Mouse (Mus musculus) embryonic stem cell, embryonic (primary cell): ENCODE results near the gene Taar5.

Source experiments
- CTCF ChIA-PET, 4 experiments: fragments of 300-600 bp in 2 of 4; fragments of 350-600 bp in 2 of 4; sonication (Branson Sonifier 250); formaldehyde crosslinking; loops; one replicate each; lab custom pipeline; 2022; ENCODE audit warnings: inconsistent platforms in 2 of 4; lab: Charles Lee
- POLR2A ChIA-PET, 4 experiments: fragments of 300-600 bp in 2 of 4; fragments of 350-600 bp in 2 of 4; sonication (Branson Sonifier 250); formaldehyde crosslinking; loops; one replicate each; lab custom pipeline; 2022; ENCODE audit warnings: antibody characterized with exemption in 4 of 4, inconsistent platforms in 1 of 4; lab: Charles Lee

Taar5 gene

GRCm38 (mm10) chr10:23970656-23971165, at the start of gene Taar5:
Gene Taar5, plus strand, starts transcription at chr10:23970706.
- POLR2A ChIA-PET = no interaction called here
- CTCF ChIA-PET = interaction anchor here in 2 of 4 experiments (1.0 kb wide), 2 partner anchors 9 kb away, joined by 5 read pairs; no protein-coding TSS in a partner anchor

- ChIA-PET CTCF (no interaction called here), POLR2A (no interaction called here)
Observed at GRCm38 (mm10) chr10:23922468-23922867, 48.0 kb upstream of the Taar5 start.

- ChIA-PET CTCF (no interaction called here), POLR2A (no interaction called here)
Observed at GRCm38 (mm10) chr10:23923941-23924340, 46.6 kb upstream of the Taar5 start.

- POLR2A ChIA-PET = interaction anchor here in 2 of 4 experiments (0.9 to 1.3 kb wide), 3 partner anchors 52 to 147 kb away, joined by 3 read pairs; no protein-coding TSS in a partner anchor
- CTCF ChIA-PET = interaction anchor here in 3 of 4 experiments (0.5 to 1.6 kb wide), 3 partner anchors 194 to 671 kb away, joined by 3 to 5 read pairs (median 3); no protein-coding TSS in a partner anchor
Observed at GRCm38 (mm10) chr10:23937613-23938012, 32.9 kb upstream of the Taar5 start.

GRCm38 (mm10) chr10:23938312-23938711, 32.2 kb upstream of the Taar5 start, which contains the start of gene Taar2:
Gene Taar2, plus strand, starts transcription at chr10:23938572.
- CTCF ChIA-PET = interaction anchor here in 2 of 4 experiments (0.7 to 1.6 kb wide), 3 partner anchors 193 to 670 kb away, joined by 3 to 5 read pairs (median 4); no protein-coding TSS in a partner anchor
- POLR2A ChIA-PET = interaction anchor here in 2 of 4 experiments (0.5 to 0.9 kb wide), 2 partner anchors 52 to 150 kb away, joined by 3 read pairs; no protein-coding TSS in a partner anchor

- CTCF ChIA-PET = interaction anchor here (0.5 to 1.1 kb wide), 17 partner anchors 12 to 854 kb away, joined by 3 to 6 read pairs (median 3); no protein-coding TSS in a partner anchor
Observed at GRCm38 (mm10) chr10:23942465-23942864, 28.0 kb upstream of the Taar5 start.

GRCm38 (mm10) chr10:23948026-23948425, 22.5 kb upstream of the Taar5 start:
- ChIA-PET POLR2A (no interaction called here), CTCF (no interaction called here)

More at GRCm38 (mm10) chr10:23942465-23942864, 28.0 kb upstream of the Taar5 start:
- POLR2A ChIA-PET = interaction anchor here in 2 of 4 experiments (0.5 to 0.7 kb wide), 3 partner anchors 21 to 127 kb away, joined by 3 to 5 read pairs (median 3); no protein-coding TSS in a partner anchor

- ChIA-PET POLR2A (interaction anchor here in 1 of 4 experiments (0.6 to 0.9 kb wide), 2 partner anchors 14 to 886 kb away, joined by 4 to 9 read pairs; no protein-coding TSS in a partner anchor), CTCF (interaction anchor here in 1 of 4 experiments (0.5 kb wide), 1 partner anchor 295 kb away, joined by 6 read pairs; no protein-coding TSS in a partner anchor)
Observed at GRCm38 (mm10) chr10:23949508-23950005, 20.9 kb upstream of the Taar5 start, which contains the start of gene Taar3. Gene Taar3, plus strand, starts transcription at chr10:23949558.

- ChIA-PET CTCF (no interaction called here), POLR2A (no interaction called here)
Observed at GRCm38 (mm10) chr10:23951714-23952113, 18.8 kb upstream of the Taar5 start.

- POLR2A ChIA-PET = no interaction called here
- CTCF ChIA-PET = interaction anchor here in 1 of 4 experiments (0.6 kb wide), 1 partner anchor 872 kb away, joined by 3 read pairs; no protein-coding TSS in a partner anchor
Observed at GRCm38 (mm10) chr10:23959071-23959470, 11.4 kb upstream of the Taar5 start.

GRCm38 (mm10) chr10:23960444-23960915, 10.0 kb upstream of the Taar5 start, which contains the start of gene Taar4:
Gene Taar4, plus strand, starts transcription at chr10:23960494.
- ChIA-PET CTCF (interaction anchor here in 1 of 4 experiments (0.5 kb wide), 1 partner anchor 333 kb away, joined by 3 read pairs; no protein-coding TSS in a partner anchor), POLR2A (no interaction called here)

GRCm38 (mm10) chr10:23963444-23963843, 7.1 kb upstream of the Taar5 start:
- ChIA-PET CTCF (no interaction called here), POLR2A (interaction anchor here in 1 of 4 experiments (0.6 to 1.3 kb wide), 4 partner anchors 14 to 181 kb away, joined by 4 to 5 read pairs (median 4); no protein-coding TSS in a partner anchor)

- ChIA-PET CTCF (no interaction called here), POLR2A (no interaction called here)
Observed at GRCm38 (mm10) chr10:23964921-23965610, 5.4 kb upstream of the Taar5 start.

GRCm38 (mm10) chr10:23971256-23971655, 750 bp downstream of the Taar5 start:
- CTCF ChIA-PET = interaction anchor here in 2 of 4 experiments (1.0 kb wide), 2 partner anchors 8 kb away, joined by 5 read pairs; no protein-coding TSS in a partner anchor

GRCm38 (mm10) chr10:23977958-23978357, 7.5 kb downstream of the Taar5 start:
- POLR2A ChIA-PET = interaction anchor here in 2 of 4 experiments (0.7 to 1.8 kb wide), 5 partner anchors 62 to 320 kb away, joined by 3 to 4 read pairs (median 3); no protein-coding TSS in a partner anchor

More at GRCm38 (mm10) chr10:23971256-23971655, 750 bp downstream of the Taar5 start:
- POLR2A ChIA-PET = no interaction called here

GRCm38 (mm10) chr10:23978901-23979705, 8.6 kb downstream of the Taar5 start:
- CTCF ChIA-PET = interaction anchor here (0.6 to 1.6 kb wide), 49 partner anchors 8 to 1323 kb away, joined by 3 to 21 read pairs (median 5); partner anchors contain the start of gene Taar5 (in 1 of the 4)
- POLR2A ChIA-PET = interaction anchor here (0.5 to 1.8 kb wide), 7 partner anchors 130 to 319 kb away, joined by 3 to 5 read pairs (median 3); no protein-coding TSS in a partner anchor

More at GRCm38 (mm10) chr10:23977958-23978357, 7.5 kb downstream of the Taar5 start:
- CTCF ChIA-PET = interaction anchor here in 2 of 4 experiments (1.0 to 1.5 kb wide), 2 partner anchors 38 to 334 kb away, joined by 4 to 7 read pairs; no protein-coding TSS in a partner anchor

GRCm38 (mm10) chr10:23985546-23985945, 15.0 kb downstream of the Taar5 start, which contains the start of gene Taar6:
Gene Taar6, minus strand, starts transcription at chr10:23985646.
- POLR2A ChIA-PET = no interaction called here
- CTCF ChIA-PET = interaction anchor here in 1 of 4 experiments (0.9 kb wide), 1 partner anchor 68 kb away, joined by 3 read pairs; no protein-coding TSS in a partner anchor
